Comparison of ENCODE assay signal across 30 mouse cellular contexts in the genomic region with DNA sequence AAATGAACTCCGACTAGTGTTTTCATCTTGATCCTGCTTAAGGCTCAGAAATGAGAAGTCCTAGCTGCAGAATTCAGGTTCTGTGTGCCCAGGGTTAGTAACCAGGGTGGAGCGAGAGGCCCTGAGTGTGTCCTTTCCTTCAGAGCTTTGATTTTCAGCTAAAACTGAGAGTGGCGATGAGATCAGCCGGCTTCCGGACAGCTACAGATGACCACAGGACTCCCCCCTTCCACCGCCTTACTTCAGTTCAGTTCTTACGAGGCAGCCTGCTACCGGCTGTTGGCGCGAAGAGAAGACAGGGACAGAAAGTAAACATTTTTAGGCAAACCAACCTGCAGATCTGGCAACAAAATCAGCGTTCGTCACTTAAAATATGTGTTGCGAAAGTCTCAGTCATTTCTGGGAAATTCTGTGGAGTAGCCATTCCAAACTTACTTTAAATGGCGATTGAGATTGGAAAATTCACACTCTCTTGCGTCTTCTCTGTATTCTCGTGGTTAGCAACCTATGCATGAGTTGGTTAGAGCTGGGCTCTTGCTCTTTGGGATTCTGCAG. TPM values are rescaled to one million over a fixed set of nuclear protein-coding genes. Genes with fewer than 3 reads are reported as not detected.
DNase-seq lines count a peak whose midpoint lies in the region; ATAC-seq and TF ChIP-seq lines count a peak whose summit lies in the region.
"Had no signal": no experiment of that assay in that cellular context is flagged by ENCODE, and none has a peak within 500 bp of the region (broad histone marks: within the 10 kb centered on the region; RNA-seq: fewer than 3 reads in every experiment).

No protein-coding gene starts in this region.

- no peaks in the 10 kb centered on the region for H3K27me3 ChIP-seq in intestine, embryonic 14.5 days (replicated peaks; ENCODE audit: control insufficient read depth, insufficient read depth, low read length)
- H3K27me3 ChIP-seq in intestine, embryonic 15.5 days (replicated peaks): no peaks in the 10 kb centered on the region
- no peaks in the 10 kb centered on the region for H3K27me3 ChIP-seq in lung, embryonic 16.5 days (ENCODE audit: control insufficient read depth, insufficient read depth, low read depth, low read length)
- no peaks in the 10 kb centered on the region for H3K27me3 ChIP-seq in limb, embryonic 10.5 days (ENCODE audit: low read depth, poor library complexity, severe bottlenecking)
- H3K27me3 ChIP-seq: heart, embryonic 15.5 days; hindbrain, embryonic 12.5 days; limb, embryonic 15.5 days; midbrain, embryonic 15.5 days; neural tube, embryonic 15.5 days; stomach, embryonic 15.5 days had no signal

- no peak for TF ChIP-seq POLR2A in lung, adult 2 months (IDR thresholded peaks at IDR 0.05; ENCODE audit: borderline replicate concordance, extremely low read depth, low read depth, low read length)

- TF ChIP-seq CTCF in lung, adult 2 months (IDR thresholded peaks at IDR 0.05; ENCODE audit: insufficient read depth, low read length): no peak

- H3K9me3 ChIP-seq in intestine, embryonic 14.5 days (ENCODE audit: control insufficient read depth, low read length): no peaks in the 10 kb centered on the region
- H3K9me3 ChIP-seq in intestine, embryonic 15.5 days: no peaks in the 10 kb centered on the region
- no peaks in the 10 kb centered on the region for H3K9me3 ChIP-seq in lung, embryonic 16.5 days (ENCODE audit: control insufficient read depth, low read length)
- H3K9me3 ChIP-seq in limb, embryonic 10.5 days (replicated peaks): no peaks in the 10 kb centered on the region
- H3K9me3 ChIP-seq: heart, embryonic 15.5 days; hindbrain, embryonic 12.5 days; limb, embryonic 15.5 days; midbrain, embryonic 10.5 days; midbrain, embryonic 15.5 days; neural tube, embryonic 15.5 days; stomach, embryonic 15.5 days had no signal

- ATAC-seq in intestine, embryonic 14.5 days (replicated peaks; ENCODE audit: low FRiP score, low TSS enrichment, low read depth): no peak
- ATAC-seq in intestine, embryonic 15.5 days: no peak
- no peak for ATAC-seq in lung, embryonic 16.5 days (ENCODE audit: low read depth)
- ATAC-seq: forebrain, embryonic 16.5 days; midbrain, embryonic 15.5 days had no signal

- no peak overlapping the region for H3K27ac ChIP-seq in intestine, embryonic 14.5 days (ENCODE audit: low read depth)
- H3K27ac ChIP-seq in intestine, embryonic 15.5 days: no peak overlapping the region
- no peak overlapping the region for H3K27ac ChIP-seq in lung, embryonic 16.5 days (ENCODE audit: low read length)
- no peak overlapping the region for H3K27ac ChIP-seq in limb, embryonic 10.5 days
- H3K27ac ChIP-seq: gastrocnemius, adult 2 months; heart, embryonic 15.5 days; hindbrain, embryonic 12.5 days; limb, embryonic 15.5 days; midbrain, embryonic 10.5 days; midbrain, embryonic 15.5 days; neural tube, embryonic 15.5 days; stomach, embryonic 15.5 days had no signal

- no peak overlapping the region for H3K4me3 ChIP-seq in intestine, embryonic 14.5 days (ENCODE audit: low read depth, low read length)
- no peak overlapping the region for H3K4me3 ChIP-seq in intestine, embryonic 15.5 days (replicated peaks)
- H3K4me3 ChIP-seq in lung, embryonic 16.5 days (ENCODE audit: low read length): no peak overlapping the region
- H3K4me3 ChIP-seq in lung, adult 2 months (replicated peaks; ENCODE audit: extremely low read depth, low read depth, low read length): no peak overlapping the region
- no peak overlapping the region for H3K4me3 ChIP-seq in limb, embryonic 10.5 days
- H3K4me3 ChIP-seq: erythroblast, embryonic 14.5 days; gastrocnemius, adult 2 months; heart, embryonic 15.5 days; hindbrain, embryonic 12.5 days; limb, embryonic 15.5 days; midbrain, embryonic 10.5 days; midbrain, embryonic 15.5 days; neural tube, embryonic 15.5 days; stomach, embryonic 15.5 days had no signal

- no peaks in the 10 kb centered on the region for H3K4me1 ChIP-seq in intestine, embryonic 14.5 days (replicated peaks; ENCODE audit: control insufficient read depth, insufficient read depth, low read length)
- no peaks in the 10 kb centered on the region for H3K4me1 ChIP-seq in intestine, embryonic 15.5 days (replicated peaks)
- no peaks in the 10 kb centered on the region for H3K4me1 ChIP-seq in lung, embryonic 16.5 days (replicated peaks; ENCODE audit: control insufficient read depth, insufficient read depth, low read length)
- H3K4me1 ChIP-seq in lung, adult 2 months (ENCODE audit: control insufficient read depth, insufficient read depth, low read length): 0 out of 2 replicates have a peak, but pooled peaks cover 3% of the 10 kb centered on the region
- H3K4me1 ChIP-seq in limb, embryonic 10.5 days: peaks cover 3% of the 10 kb centered on the region; the same call in 1 of the 2 replicates
- H3K4me1 ChIP-seq: heart, embryonic 15.5 days; hindbrain, embryonic 12.5 days; limb, embryonic 15.5 days; midbrain, embryonic 15.5 days; neural tube, embryonic 15.5 days; stomach, embryonic 15.5 days had no signal

- peak overlapping the region; percentile 3; the same call in 1 of the 2 replicates for H3K4me2 ChIP-seq in intestine, embryonic 14.5 days (ENCODE audit: low read length)
- H3K4me2 ChIP-seq in intestine, embryonic 15.5 days (replicated peaks): no peak overlapping the region
- H3K4me2 ChIP-seq in lung, embryonic 16.5 days (ENCODE audit: low read depth, low read length): 0 out of 2 replicates have a peak overlapping the region, but pooled peaks have one; percentile 16
- H3K4me2 ChIP-seq: heart, embryonic 15.5 days; hindbrain, embryonic 12.5 days; limb, embryonic 15.5 days; midbrain, embryonic 15.5 days; neural tube, embryonic 15.5 days; stomach, embryonic 15.5 days had no signal

- H3K36me3 ChIP-seq in intestine, embryonic 14.5 days (ENCODE audit: control insufficient read depth, insufficient read depth, low read length): no peaks in the 10 kb centered on the region
- H3K36me3 ChIP-seq in intestine, embryonic 15.5 days: no peaks in the 10 kb centered on the region
- no peaks in the 10 kb centered on the region for H3K36me3 ChIP-seq in lung, embryonic 16.5 days (ENCODE audit: control insufficient read depth, insufficient read depth, low read length)
- no peaks in the 10 kb centered on the region for H3K36me3 ChIP-seq in limb, embryonic 10.5 days
- H3K36me3 ChIP-seq: heart, embryonic 15.5 days; hindbrain, embryonic 12.5 days; limb, embryonic 15.5 days; midbrain, embryonic 10.5 days; midbrain, embryonic 15.5 days; neural tube, embryonic 15.5 days; stomach, embryonic 15.5 days had no signal

- WGBS in intestine, embryonic 14.5 days: 76% methylated on average over 16 of the region's 16 CpGs
- WGBS in intestine, embryonic 15.5 days: 66% methylated on average over 16 of the region's 16 CpGs
- WGBS in lung, embryonic 16.5 days: 55% methylated on average over 16 of the region's 16 CpGs
- 61% methylated on average over 16 of the region's 16 CpGs for WGBS in lung, adult 2 months
- WGBS in limb, embryonic 10.5 days: 87% methylated on average over 16 of the region's 16 CpGs

- DNase-seq in intestine, embryonic 14.5 days (ENCODE audit: low spot score): no peak
- no peak for DNase-seq in lung, adult 2 months
- DNase-seq in adipocyte (ENCODE audit: low spot score): peak; percentile 48
- DNase-seq in lung, postnatal 36 days: peak; percentile 47
- DNase-seq in limb, embryonic 10.5 days (ENCODE audit: low spot score): no peak
- DNase-seq: adrenal gland, adult 2 months; adrenal gland, postnatal 36 days; cerebellum, adult 2 months; cerebellum, postnatal 14 days; gastrocnemius, adult 2 months; gastrocnemius, postnatal 36 days; heart, postnatal 36 days; kidney, adult 2 months; layer of hippocampus, postnatal 36 days; left cerebral cortex, postnatal 4 days; retina, postnatal 1 day; right cerebral cortex, postnatal 14 days; thymus, adult 18-20 months; thymus, postnatal 36 days had no signal

- no peak overlapping the region for H3K9ac ChIP-seq in intestine, embryonic 14.5 days (ENCODE audit: low read length)
- H3K9ac ChIP-seq in intestine, embryonic 15.5 days: no peak overlapping the region
- H3K9ac ChIP-seq in lung, embryonic 16.5 days (ENCODE audit: low read length): no peak overlapping the region
- H3K9ac ChIP-seq: heart, embryonic 15.5 days; hindbrain, embryonic 12.5 days; limb, embryonic 15.5 days; midbrain, embryonic 15.5 days; neural tube, embryonic 15.5 days; stomach, embryonic 15.5 days had no signal

RNA-seq across cellular contexts. Expression of gene Rcbtb2, which starts 9.1 kb away (rescaled TPM):
- 89.3 and 105 TPM in 2 replicates for polyA plus RNA-seq in intestine, embryonic 14.5 days (2014; fragmentation: Nextera tagmentation; extraction: Ambion mirVana)
- polyA plus RNA-seq in intestine, embryonic 15.5 days (2015; fragmentation: Nextera tagmentation; extraction: Ambion mirVana): 69.2 and 77.0 TPM in 2 replicates
- polyA plus RNA-seq in lung, embryonic 16.5 days (2015; fragmentation: Nextera tagmentation; extraction: Ambion mirVana): 99.7 and 101 TPM in 2 replicates
- polyA plus RNA-seq in lung, adult 2 months (2012; rRNA removed): 26.3 and 28.9 TPM in 2 replicates
- 202 and 208 TPM in 2 replicates for polyA plus RNA-seq in limb, embryonic 10.5 days (2016; fragmentation: Nextera tagmentation; extraction: Ambion mirVana)

Comparison
In these comparisons a context has a peak if more than half of its experiments do, and no peak if none do; other contexts are left out.
1. DNase-seq: peak in adipocyte (single experiment) and lung, postnatal 36 days (single experiment); none in intestine, embryonic 14.5 days (single experiment), lung, adult 2 months (single experiment) and limb, embryonic 10.5 days (single experiment).